Mouse (Mus musculus) heart, embryonic 11.5 days (tissue): ENCODE measurements around the gene Ccdc80. TPM values are rescaled to one million over a fixed set of nuclear protein-coding genes. Genes with fewer than 3 reads are reported as not detected.
A peak's percentile ranks its signal among the peaks of the same experiment; 100 is the strongest.

Source experiments
- ATAC-seq: fragments of 200-750 bp; cut with Nextera tagmentation; replicated peaks from 2 replicates; pipeline ENCODE4 v1.8.0; 2017; ENCODE audit warnings: moderate library complexity; ENCODE audit not compliant: insufficient number of reproducible peaks, low FRiP score, low TSS enrichment
- H3K27ac ChIP-seq: fragments of 300-500 bp; sonication (generic); 2 replicates; pipeline ENCODE4 v1.5.1; 2014; ENCODE audit warnings: mild to moderate bottlenecking, low read depth, low read length
- H3K27me3 ChIP-seq: fragments of 300-500 bp; sonication (generic); 2 replicates; pipeline ENCODE4 v1.6.1; 2014; ENCODE audit warnings: mild to moderate bottlenecking, low read length, mixed read lengths; ENCODE audit not compliant: control insufficient read depth, insufficient read depth
- H3K36me3 ChIP-seq: fragments of 300-500 bp; sonication (generic); 2 replicates; pipeline ENCODE4 v1.6.1; 2014; ENCODE audit warnings: mild to moderate bottlenecking, low read length, moderate library complexity, mixed read lengths; ENCODE audit not compliant: control insufficient read depth, insufficient read depth
- H3K4me1 ChIP-seq: fragments of 300-500 bp; sonication (generic); 2 replicates; pipeline ENCODE4 v1.6.1; 2014; ENCODE audit warnings: low read length; ENCODE audit not compliant: control insufficient read depth, insufficient read depth
- H3K4me2 ChIP-seq: fragments of 300-500 bp; sonication (generic); 2 replicates; pipeline ENCODE4 v1.6.1; 2014; ENCODE audit warnings: mild to moderate bottlenecking, moderate library complexity
- H3K4me3 ChIP-seq: fragments of 300-500 bp; sonication (generic); 2 replicates; pipeline ENCODE4 v1.5.1; 2014; ENCODE audit warnings: low read depth, low read length
- H3K9ac ChIP-seq: fragments of 300-500 bp; sonication (generic); 2 replicates; pipeline ENCODE4 v1.6.1; 2014; ENCODE audit warnings: mild to moderate bottlenecking, low read depth, low read length, moderate library complexity
- H3K9me3 ChIP-seq: fragments of 300-500 bp; sonication (generic); replicated peaks from 2 replicates; pipeline ENCODE4 v1.6.1; 2016; ENCODE audit warnings: low read length; ENCODE audit not compliant: control insufficient read depth
- WGBS: fragments of 180-500 bp; shearing (Covaris S2); extraction: QIAGEN DNeasy Blood & Tissue Kit; methylation state at CpG from one replicate; pipeline ENCODE4 v1.1.7; 2014; ENCODE audit not compliant: insufficient replicate concordance; 5-methylcytosine and 5-hydroxymethylcytosine counted together
- polyA plus RNA-seq: library from polyadenylated mRNA; unstranded; fragments of >200 nt; fragmentation: Nextera tagmentation; extraction: Ambion mirVana; gene quantifications from 2 replicates; pipeline ENCODE4 v1.2.1, GENCODE M21; 2014

The Ccdc80 gene
- 73.9 and 80.4 TPM in 2 replicates for polyA plus RNA-seq

GRCm38 (mm10) chr16:45093137-45093731 is at the start of gene Ccdc80:
TSS of gene Ccdc80 (plus strand) at chr16:45093402.
- peak; percentile 48; the same call in 1 of the 2 replicates for ATAC-seq
- H3K4me2 ChIP-seq = peak within 1 kb of the TSS; percentile 78
- H3K27me3 ChIP-seq = no peaks in the 10 kb centered on the region
- WGBS = 10% methylated on average over 6 of the region's 6 CpGs
- peak within 1 kb of the TSS; percentile 95 for H3K27ac ChIP-seq
- H3K36me3 ChIP-seq = no peaks in the 10 kb centered on the region
- peaks cover 31% of the 10 kb centered on the region for H3K4me1 ChIP-seq
- peak within 1 kb of the TSS; percentile 88 for H3K9ac ChIP-seq
- H3K4me3 ChIP-seq = peak within 1 kb of the TSS; percentile 54
- no peaks in the 10 kb centered on the region for H3K9me3 ChIP-seq

GRCm38 (mm10) chr16:45044844-45045243 is 48.4 kb upstream of the Ccdc80 start:
- H3K4me1 ChIP-seq = no peaks in the 10 kb centered on the region
- no peak overlapping the region for H3K9ac ChIP-seq
- no peak for ATAC-seq
- H3K9me3 ChIP-seq = no peaks in the 10 kb centered on the region
- no peaks in the 10 kb centered on the region for H3K36me3 ChIP-seq
- 45% methylated on average over 3 of the region's 3 CpGs for WGBS
- H3K4me2 ChIP-seq = no peak overlapping the region
- no peak overlapping the region for H3K4me3 ChIP-seq
- H3K27me3 ChIP-seq = no peaks in the 10 kb centered on the region
- H3K27ac ChIP-seq = no peak overlapping the region

GRCm38 (mm10) chr16:45057222-45057621 is 36.0 kb upstream of the Ccdc80 start:
- no peak overlapping the region for H3K4me2 ChIP-seq
- H3K9me3 ChIP-seq = no peaks in the 10 kb centered on the region
- 0 out of 2 replicates have a peak, but pooled peaks cover 4% of the 10 kb centered on the region for H3K4me1 ChIP-seq
- no peak overlapping the region for H3K27ac ChIP-seq
- H3K27me3 ChIP-seq = no peaks in the 10 kb centered on the region
- WGBS = 84% methylated on average over 7 of the region's 7 CpGs
- H3K36me3 ChIP-seq = no peaks in the 10 kb centered on the region
- ATAC-seq = no peak
- H3K4me3 ChIP-seq = no peak overlapping the region
- H3K9ac ChIP-seq = no peak overlapping the region

- 51% methylated on average over 4 of the region's 4 CpGs for WGBS
- H3K9ac ChIP-seq = no peak overlapping the region
- H3K36me3 ChIP-seq = no peaks in the 10 kb centered on the region
These were observed 35.3 kb upstream of the Ccdc80 start for GRCm38 (mm10) chr16:45057922-45058321.

GRCm38 (mm10) chr16:45061140-45061539 is 32.1 kb upstream of the Ccdc80 start:
- no peak overlapping the region for H3K9ac ChIP-seq
- ATAC-seq = no peak
- no peaks in the 10 kb centered on the region for H3K36me3 ChIP-seq
- H3K27ac ChIP-seq = no peak overlapping the region
- WGBS = 44% methylated on average over 3 of the region's 3 CpGs
- no peak overlapping the region for H3K4me2 ChIP-seq
- no peaks in the 10 kb centered on the region for H3K9me3 ChIP-seq
- H3K4me1 ChIP-seq = 0 out of 2 replicates have a peak, but pooled peaks cover 4% of the 10 kb centered on the region
- no peak overlapping the region for H3K4me3 ChIP-seq
- no peaks in the 10 kb centered on the region for H3K27me3 ChIP-seq

More at GRCm38 (mm10) chr16:45057922-45058321, 35.3 kb upstream of the Ccdc80 start:
- Histone ChIP-seq H3K4me1 (0 out of 2 replicates have a peak, but pooled peaks cover 4% of the 10 kb centered on the region), H3K4me3 (no peak overlapping the region), H3K4me2 (no peak overlapping the region), H3K27me3 (no peaks in the 10 kb centered on the region), H3K9me3 (no peaks in the 10 kb centered on the region), H3K27ac (no peak overlapping the region)
- no peak for ATAC-seq

GRCm38 (mm10) chr16:45070383-45071083 is 22.7 kb upstream of the Ccdc80 start:
- no peaks in the 10 kb centered on the region for H3K4me1 ChIP-seq
- no peak overlapping the region for H3K27ac ChIP-seq
- H3K27me3 ChIP-seq = no peaks in the 10 kb centered on the region
- no peak overlapping the region for H3K9ac ChIP-seq
- H3K36me3 ChIP-seq = no peaks in the 10 kb centered on the region
- ATAC-seq = no peak
- no peak overlapping the region for H3K4me3 ChIP-seq
- WGBS = 82% methylated on average over 8 of the region's 8 CpGs
- H3K9me3 ChIP-seq = no peaks in the 10 kb centered on the region
- no peak overlapping the region for H3K4me2 ChIP-seq

- no peak overlapping the region for H3K4me3 ChIP-seq
- no peak overlapping the region for H3K27ac ChIP-seq
- no peak overlapping the region for H3K9ac ChIP-seq
- H3K4me1 ChIP-seq = no peaks in the 10 kb centered on the region
- no peaks in the 10 kb centered on the region for H3K27me3 ChIP-seq
- H3K4me2 ChIP-seq = no peak overlapping the region
- no peaks in the 10 kb centered on the region for H3K9me3 ChIP-seq
- H3K36me3 ChIP-seq = no peaks in the 10 kb centered on the region
- ATAC-seq = no peak
- 80% methylated on average over 2 of the region's 2 CpGs for WGBS
These were observed 21.8 kb upstream of the Ccdc80 start for GRCm38 (mm10) chr16:45071424-45071823.

- 84% methylated on average over 6 of the region's 6 CpGs for WGBS
- H3K27me3 ChIP-seq = no peaks in the 10 kb centered on the region
These were observed 15.6 kb upstream of the Ccdc80 start for GRCm38 (mm10) chr16:45077517-45078080.

More at GRCm38 (mm10) chr16:45077517-45078080, 15.6 kb upstream of the Ccdc80 start:
- no peaks in the 10 kb centered on the region for H3K9me3 ChIP-seq
- no peaks in the 10 kb centered on the region for H3K36me3 ChIP-seq
- no peak overlapping the region for H3K4me2 ChIP-seq
- no peak overlapping the region for H3K9ac ChIP-seq
- no peak overlapping the region for H3K27ac ChIP-seq
- no peak overlapping the region for H3K4me3 ChIP-seq
- ATAC-seq = no peak
- no peaks in the 10 kb centered on the region for H3K4me1 ChIP-seq
